7 mouse cellular contexts compared by ENCODE assay signal in the genomic region with DNA sequence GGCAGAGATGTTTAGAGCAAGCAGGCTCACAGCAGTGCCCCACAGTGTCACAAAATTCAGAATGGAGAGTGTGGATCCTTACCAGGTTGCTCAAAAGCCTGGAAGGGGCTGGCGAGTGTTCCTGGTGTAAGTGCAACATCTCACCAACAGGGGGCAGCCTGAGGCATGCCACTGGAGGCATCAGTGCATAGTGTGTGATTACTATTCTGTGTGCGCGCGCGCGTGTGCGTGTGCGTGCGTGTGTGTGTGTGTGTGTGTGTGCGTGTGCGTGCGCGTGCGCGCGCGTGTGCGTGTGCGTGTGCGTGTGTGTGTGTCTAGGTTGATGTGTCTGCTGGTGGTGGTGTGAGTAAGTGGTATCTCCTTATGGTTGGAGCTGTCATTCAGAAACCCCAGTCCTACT. TPM values are rescaled to one million over a fixed set of nuclear protein-coding genes. Genes with fewer than 3 reads are reported as not detected.
DNase-seq lines count a peak whose midpoint lies in the region; ATAC-seq and TF ChIP-seq lines count a peak whose summit lies in the region.

No protein-coding gene starts in this region.

- no peak for TF ChIP-seq POLR2A in ES-Bruce4 (IDR thresholded peaks at IDR 0.05; ENCODE audit: insufficient read depth, low read length)

- no peak overlapping the region for H3K27ac ChIP-seq in ES-Bruce4 (ENCODE audit: insufficient read depth, low read length)

- H3K9ac ChIP-seq in ES-Bruce4 (ENCODE audit: low read depth, poor library complexity, severe bottlenecking) = no peak overlapping the region

- no peak overlapping the region for H3K4me3 ChIP-seq in C2C12 (ENCODE audit: insufficient read depth, poor library complexity, severe bottlenecking)
- no peak overlapping the region for H3K4me3 ChIP-seq in ES-Bruce4 (ENCODE audit: low read depth, low read length)

- H3K79me2 ChIP-seq in C2C12 (ENCODE audit: control insufficient read depth, insufficient read depth) = no peaks in the 10 kb centered on the region

- peak; percentile 91 for ATAC-seq in megakaryocyte progenitor cell, adult 5-6 weeks (replicated peaks; ENCODE audit: poor library complexity)

- no peaks in the 10 kb centered on the region for H3K4me1 ChIP-seq in ES-Bruce4 (ENCODE audit: control insufficient read depth, insufficient read depth, low read length)

- H3K36me3 ChIP-seq in C2C12 (ENCODE audit: control insufficient read depth, insufficient read depth) (no peaks in the 10 kb centered on the region), ES-Bruce4 (ENCODE audit: control insufficient read depth, insufficient read depth, low read length, poor library complexity, severe bottlenecking) (no peaks in the 10 kb centered on the region)

- H3K79me3 ChIP-seq in C2C12 (ENCODE audit: low read depth) = no peaks in the 10 kb centered on the region

- no peaks in the 10 kb centered on the region for H3K9me3 ChIP-seq in ES-Bruce4 (replicated peaks; ENCODE audit: control insufficient read depth, insufficient read depth, low read length, poor library complexity, severe bottlenecking)

- H3K27me3 ChIP-seq in C2C12 (ENCODE audit: control insufficient read depth, insufficient read depth, insufficient read length) (peaks cover 43% of the 10 kb centered on the region), ES-Bruce4 (ENCODE audit: control insufficient read depth, insufficient read depth, low read length, poor library complexity, severe bottlenecking) (no peaks in the 10 kb centered on the region)

- H3ac ChIP-seq in C2C12 (ENCODE audit: control insufficient read depth, insufficient read length, low read depth) = no peak overlapping the region

- TF ChIP-seq CTCF in C2C12 (IDR thresholded peaks at IDR 0.05; ENCODE audit: control insufficient read depth, insufficient read depth, insufficient read length) (peak; percentile 53), ES-Bruce4 (IDR thresholded peaks at IDR 0.05; ENCODE audit: low read depth, low read length) (peak; percentile 88)

- TF ChIP-seq EP300 in ES-Bruce4 (IDR thresholded peaks at IDR 0.05; ENCODE audit: insufficient read depth, low read depth, low read length) = no peak

- DNase-seq in cerebellum, adult 8-10 months = peak; percentile 37
- DNase-seq in frontal cortex, postnatal 14 days (ENCODE audit: low spot score in 2 of 2) = peak; percentile 22 to 31
- peak; percentile 62 to 67 for DNase-seq in kidney, postnatal 4 days
- DNase-seq in right cerebral cortex, postnatal 14 days = peak; percentile 53

TF ChIP-seq in C2C12, 6 proteins besides CTCF, POLR2A, EP300 and RAD21:
- TF ChIP-seq FOSL1 (IDR thresholded peaks at IDR 0.05; ENCODE audit: insufficient read depth, low read length, poor library complexity, severe bottlenecking) (no peak), MYOG (IDR thresholded peaks at IDR 0.05; ENCODE audit: control insufficient read depth, extremely low read depth, insufficient read length) (no peak), USF1 (IDR thresholded peaks at IDR 0.05; ENCODE audit: low read depth) (no peak), MYOD1 (IDR thresholded peaks at IDR 0.05; ENCODE audit: control insufficient read depth, insufficient read length, low read depth) (no peak), CEBPB (IDR thresholded peaks at IDR 0.05; ENCODE audit: low read depth) (no peak), MAX (IDR thresholded peaks at IDR 0.05) (no peak)

RNA-seq across cellular contexts. Expression of gene Gata5, which starts 18.8 kb away (rescaled TPM):
- polyA plus RNA-seq in C2C12 (2012; fragmentation: generic; extraction: Trizol) = not detected
- 0.53 TPM in 1 of 2 replicates, not detected in the other for polyA plus RNA-seq in ES-Bruce4 (2011; ENCODE audit: insufficient read depth, insufficient read length, low read depth, missing spikeins)
- total RNA-seq in megakaryocyte progenitor cell, adult 5-6 weeks (2015) = not detected in 2 replicates
- not detected in 2 replicates for total RNA-seq in megakaryocyte progenitor cell, adult 5-6 weeks (2017)
